Mouse (Mus musculus) cerebellum, adult 2 months (tissue): ENCODE measurements at regions not wholly inside any gene's neighbourhood (a gene's known extent, or its start where the extent isn't known, plus 50 kb on each side); places are given as distances from the start of the nearest gene placed in this dataset.

ENCODE experiments used
- CTCF ChIP-seq: fragments of 200-500 bp; IDR thresholded peaks from 2 replicates; pipeline ENCODE4 v1.5.1; 2011; ENCODE audit warnings: low read depth, mild to moderate bottlenecking, control low read depth, low read length, moderate library complexity, borderline replicate concordance; ENCODE audit not compliant: insufficient read depth
- POLR2A ChIP-seq: fragments of 200-500 bp; IDR thresholded peaks from 2 replicates; pipeline ENCODE4 v1.6.1; 2011; ENCODE audit warnings: low read length, control low read depth, borderline replicate concordance; ENCODE audit not compliant: insufficient read depth

- no peak for TF ChIP-seq CTCF
- TF ChIP-seq POLR2A: no peak
These were observed 119.6 kb downstream of the Enc1 start for GRCm38 (mm10) chr13:97360551-97360950.
